Mouse (Mus musculus): ENCODE results near the gene AI593442. TPM values are rescaled to one million over a fixed set of nuclear protein-coding genes. Genes with fewer than 3 reads are reported as not detected.

AI593442 gene
- 1.7 and 2.0 TPM in 2 replicates for polyA plus RNA-seq (2014; fragmentation: Nextera tagmentation; extraction: Ambion mirVana)

GRCm38 (mm10) chr9:52679362-52679947, at the start of gene AI593442:
AI593442 (minus strand) TSS chr9:52679780.
- Histone ChIP-seq H3K4me2 (ENCODE audit: low read depth, low read length) (peak within 1 kb of the TSS; percentile 86), H3K4me3 (ENCODE audit: low read depth, low read length) (peak within 1 kb of the TSS; percentile 47), H3K9ac (replicated peaks; ENCODE audit: low read length) (peak within 1 kb of the TSS; percentile 37; the same call in 1 of the 2 replicates), H3K9me3 (replicated peaks; ENCODE audit: control insufficient read depth, low read length) (no peaks in the 10 kb centered on the region), H3K27me3 (ENCODE audit: control insufficient read depth, insufficient read depth, low read length) (peaks cover 32% of the 10 kb centered on the region), H3K4me1 (ENCODE audit: control insufficient read depth, insufficient read depth, low read length) (peaks cover 6% of the 10 kb centered on the region), H3K36me3 (replicated peaks; ENCODE audit: control insufficient read depth, insufficient read depth, low read depth, low read length) (no peaks in the 10 kb centered on the region), H3K27ac (replicated peaks; ENCODE audit: low read depth, low read length) (no peak within 1 kb of the TSS)
- WGBS = 0% methylated on average over 14 of the region's 27 CpGs
- DNase-seq (ENCODE audit: low spot score) (peak; percentile 47), ATAC-seq (replicated peaks; ENCODE audit: insufficient number of reproducible peaks, low FRiP score, low TSS enrichment, low read depth) (peak; percentile 76)

- Histone ChIP-seq H3K4me3 (ENCODE audit: low read depth, low read length) (no peak overlapping the region), H3K27me3 (ENCODE audit: control insufficient read depth, insufficient read depth, low read length) (no peaks in the 10 kb centered on the region), H3K9me3 (replicated peaks; ENCODE audit: control insufficient read depth, low read length) (no peaks in the 10 kb centered on the region), H3K4me1 (ENCODE audit: control insufficient read depth, insufficient read depth, low read length) (no peaks in the 10 kb centered on the region), H3K9ac (replicated peaks; ENCODE audit: low read length) (no peak overlapping the region), H3K27ac (replicated peaks; ENCODE audit: low read depth, low read length) (no peak overlapping the region), H3K4me2 (ENCODE audit: low read depth, low read length) (no peak overlapping the region), H3K36me3 (replicated peaks; ENCODE audit: control insufficient read depth, insufficient read depth, low read depth, low read length) (no peaks in the 10 kb centered on the region)
- 85% methylated on average over 5 of the region's 5 CpGs for WGBS
- DNase-seq (ENCODE audit: low spot score) (no peak), ATAC-seq (replicated peaks; ENCODE audit: insufficient number of reproducible peaks, low FRiP score, low TSS enrichment, low read depth) (no peak)
These were observed 49.2 kb upstream of the AI593442 start for GRCm38 (mm10) chr9:52728806-52729205.

GRCm38 (mm10) chr9:52722626-52723025, 43.0 kb upstream of the AI593442 start:
- H3K4me1 ChIP-seq (ENCODE audit: control insufficient read depth, insufficient read depth, low read length) = no peaks in the 10 kb centered on the region
- DNase-seq (ENCODE audit: low spot score) (no peak), ATAC-seq (replicated peaks; ENCODE audit: insufficient number of reproducible peaks, low FRiP score, low TSS enrichment, low read depth) (no peak)
- H3K27ac ChIP-seq (replicated peaks; ENCODE audit: low read depth, low read length) = no peak overlapping the region
- H3K36me3 ChIP-seq (replicated peaks; ENCODE audit: control insufficient read depth, insufficient read depth, low read depth, low read length) = no peaks in the 10 kb centered on the region
- WGBS = 100% methylated on average over 1 of the region's 1 CpGs
- no peak overlapping the region for H3K4me3 ChIP-seq (ENCODE audit: low read depth, low read length)
- no peaks in the 10 kb centered on the region for H3K9me3 ChIP-seq (replicated peaks; ENCODE audit: control insufficient read depth, low read length)
- no peaks in the 10 kb centered on the region for H3K27me3 ChIP-seq (ENCODE audit: control insufficient read depth, insufficient read depth, low read length)
- H3K9ac ChIP-seq (replicated peaks; ENCODE audit: low read length) = no peak overlapping the region
- H3K4me2 ChIP-seq (ENCODE audit: low read depth, low read length) = no peak overlapping the region

GRCm38 (mm10) chr9:52719562-52719961, 40.0 kb upstream of the AI593442 start:
- WGBS = 58% methylated on average over 2 of the region's 2 CpGs
- ATAC-seq (replicated peaks; ENCODE audit: insufficient number of reproducible peaks, low FRiP score, low TSS enrichment, low read depth) (no peak), DNase-seq (ENCODE audit: low spot score) (no peak)
- no peaks in the 10 kb centered on the region for H3K4me1 ChIP-seq (ENCODE audit: control insufficient read depth, insufficient read depth, low read length)
- no peaks in the 10 kb centered on the region for H3K36me3 ChIP-seq (replicated peaks; ENCODE audit: control insufficient read depth, insufficient read depth, low read depth, low read length)
- H3K27ac ChIP-seq (replicated peaks; ENCODE audit: low read depth, low read length) = no peak overlapping the region
- no peak overlapping the region for H3K9ac ChIP-seq (replicated peaks; ENCODE audit: low read length)
- no peaks in the 10 kb centered on the region for H3K9me3 ChIP-seq (replicated peaks; ENCODE audit: control insufficient read depth, low read length)
- no peak overlapping the region for H3K4me3 ChIP-seq (ENCODE audit: low read depth, low read length)
- no peaks in the 10 kb centered on the region for H3K27me3 ChIP-seq (ENCODE audit: control insufficient read depth, insufficient read depth, low read length)
- H3K4me2 ChIP-seq (ENCODE audit: low read depth, low read length) = no peak overlapping the region

- no peak for DNase-seq (ENCODE audit: low spot score)
- Histone ChIP-seq H3K4me2 (ENCODE audit: low read depth, low read length) (no peak overlapping the region), H3K27me3 (ENCODE audit: control insufficient read depth, insufficient read depth, low read length) (peaks cover 32% of the 10 kb centered on the region), H3K36me3 (replicated peaks; ENCODE audit: control insufficient read depth, insufficient read depth, low read depth, low read length) (no peaks in the 10 kb centered on the region), H3K27ac (replicated peaks; ENCODE audit: low read depth, low read length) (no peak overlapping the region), H3K9ac (replicated peaks; ENCODE audit: low read length) (no peak overlapping the region), H3K4me1 (ENCODE audit: control insufficient read depth, insufficient read depth, low read length) (peaks cover 6% of the 10 kb centered on the region), H3K4me3 (ENCODE audit: low read depth, low read length) (no peak overlapping the region), H3K9me3 (replicated peaks; ENCODE audit: control insufficient read depth, low read length) (no peaks in the 10 kb centered on the region)
- 62% methylated on average over 5 of the region's 5 CpGs for WGBS
- ATAC-seq (replicated peaks; ENCODE audit: insufficient number of reproducible peaks, low FRiP score, low TSS enrichment, low read depth) = no peak
These were observed 456 bp upstream of the AI593442 start for GRCm38 (mm10) chr9:52680036-52680435.

- ATAC-seq (replicated peaks; ENCODE audit: insufficient number of reproducible peaks, low FRiP score, low TSS enrichment, low read depth) (no peak), DNase-seq (ENCODE audit: low spot score) (no peak)
- peaks cover 32% of the 10 kb centered on the region for H3K27me3 ChIP-seq (ENCODE audit: control insufficient read depth, insufficient read depth, low read length)
- peak overlapping the region; percentile 47 for H3K4me3 ChIP-seq (ENCODE audit: low read depth, low read length)
- H3K9ac ChIP-seq (replicated peaks; ENCODE audit: low read length) = no peak overlapping the region
- H3K4me1 ChIP-seq (ENCODE audit: control insufficient read depth, insufficient read depth, low read length) = peaks cover 6% of the 10 kb centered on the region
- peak overlapping the region; percentile 86 for H3K4me2 ChIP-seq (ENCODE audit: low read depth, low read length)
- H3K36me3 ChIP-seq (replicated peaks; ENCODE audit: control insufficient read depth, insufficient read depth, low read depth, low read length) = no peaks in the 10 kb centered on the region
- no peaks in the 10 kb centered on the region for H3K9me3 ChIP-seq (replicated peaks; ENCODE audit: control insufficient read depth, low read length)
- no peak overlapping the region for H3K27ac ChIP-seq (replicated peaks; ENCODE audit: low read depth, low read length)
- 1% methylated on average over 10 of the region's 10 CpGs for WGBS
These were observed 753 bp downstream of the AI593442 start for GRCm38 (mm10) chr9:52678839-52679215.

- under 1% methylated on average over 28 of the region's 28 CpGs for WGBS
- no peak overlapping the region for H3K9ac ChIP-seq (replicated peaks; ENCODE audit: low read length)
- peaks cover 6% of the 10 kb centered on the region for H3K4me1 ChIP-seq (ENCODE audit: control insufficient read depth, insufficient read depth, low read length)
- H3K27ac ChIP-seq (replicated peaks; ENCODE audit: low read depth, low read length) = no peak overlapping the region
- ATAC-seq (replicated peaks; ENCODE audit: insufficient number of reproducible peaks, low FRiP score, low TSS enrichment, low read depth) (no peak), DNase-seq (ENCODE audit: low spot score) (peak; percentile 21)
- peaks cover 32% of the 10 kb centered on the region for H3K27me3 ChIP-seq (ENCODE audit: control insufficient read depth, insufficient read depth, low read length)
- peak overlapping the region; percentile 86 for H3K4me2 ChIP-seq (ENCODE audit: low read depth, low read length)
- H3K4me3 ChIP-seq (ENCODE audit: low read depth, low read length) = peak overlapping the region; percentile 47
- no peaks in the 10 kb centered on the region for H3K36me3 ChIP-seq (replicated peaks; ENCODE audit: control insufficient read depth, insufficient read depth, low read depth, low read length)
- no peaks in the 10 kb centered on the region for H3K9me3 ChIP-seq (replicated peaks; ENCODE audit: control insufficient read depth, low read length)
These were observed 1.3 kb downstream of the AI593442 start for GRCm38 (mm10) chr9:52678179-52678838.

- ATAC-seq (replicated peaks; ENCODE audit: insufficient number of reproducible peaks, low FRiP score, low TSS enrichment, low read depth) (no peak), DNase-seq (ENCODE audit: low spot score) (peak; percentile 76)
- Histone ChIP-seq H3K4me2 (ENCODE audit: low read depth, low read length) (no peak overlapping the region), H3K27ac (replicated peaks; ENCODE audit: low read depth, low read length) (no peak overlapping the region), H3K9ac (replicated peaks; ENCODE audit: low read length) (no peak overlapping the region), H3K9me3 (replicated peaks; ENCODE audit: control insufficient read depth, low read length) (no peaks in the 10 kb centered on the region), H3K4me3 (ENCODE audit: low read depth, low read length) (no peak overlapping the region), H3K36me3 (replicated peaks; ENCODE audit: control insufficient read depth, insufficient read depth, low read depth, low read length) (no peaks in the 10 kb centered on the region), H3K27me3 (ENCODE audit: control insufficient read depth, insufficient read depth, low read length) (peaks cover 32% of the 10 kb centered on the region), H3K4me1 (ENCODE audit: control insufficient read depth, insufficient read depth, low read length) (peaks cover 6% of the 10 kb centered on the region)
- WGBS = 24% methylated on average over 4 of the region's 4 CpGs
These were observed 3.0 kb downstream of the AI593442 start for GRCm38 (mm10) chr9:52676587-52676986.
